Mouse (Mus musculus) gastrocnemius, adult 2 months (tissue): ENCODE data around the gene Ccdc40. TPM values are rescaled to one million over a fixed set of nuclear protein-coding genes. Genes with fewer than 3 reads are reported as not detected.
A peak's percentile ranks its signal among the peaks of the same experiment; 100 is the strongest.

Experiments
- DNase-seq: peaks from one replicate; pipeline ENCODE4 v3.0.0; 2022
- H3K27ac ChIP-seq: fragments of 200-600 bp; 2 replicates; pipeline ENCODE4 v1.8.1; 2022; ENCODE audit warnings: mild to moderate bottlenecking
- H3K4me3 ChIP-seq: fragments of 200-600 bp; 2 replicates; pipeline ENCODE4 v1.8.1; 2022; ENCODE audit warnings: mild to moderate bottlenecking, moderate library complexity
- CTCF ChIP-seq: fragments of 200-600 bp; IDR thresholded peaks from 2 replicates; pipeline ENCODE4 v1.8.1; 2022; ENCODE audit warnings: antibody characterized with exemption, mild to moderate bottlenecking, moderate library complexity
- intact Hi-C: fragments of 180-260 bp; cut with DNase I; formaldehyde crosslinking; loops from one replicate; pipeline ENCODE4 v1.15.1; 2025
- long read RNA-seq, 2 experiments: library from polyadenylated mRNA; stranded (forward); transcript quantifications; one replicate each; pipeline ENCODE4 v2.0.0; 2021
- total RNA-seq, 2 experiments: library from RNA; stranded (reverse); gene quantifications; 2 replicates each; pipeline ENCODE4 v1.2.3; 2021

The Ccdc40 gene
- not detected for total RNA-seq
- long read RNA-seq, experiment 1 = 0 reads
- long read RNA-seq, experiment 2 = 0 reads

GRCm38 (mm10) chr11:119228091-119228781, at the start of gene Ccdc40, which contains the start of gene Tbc1d16:
Gene Ccdc40 (plus strand): TSS chr11:119228572.
Gene Tbc1d16 (minus strand): TSS chr11:119228499.
- H3K27ac ChIP-seq = peak within 1 kb of the TSS; percentile 94
- intact Hi-C loops = no loop called here
- peak; percentile 85 for DNase-seq

GRCm38 (mm10) chr11:119180824-119181582, 47.4 kb upstream of the Ccdc40 start:
- DNase-seq = no peak
- intact Hi-C loops = no loop called here
- TF ChIP-seq CTCF = no peak

More at GRCm38 (mm10) chr11:119228091-119228781, at the start of gene Ccdc40, which contains the start of gene Tbc1d16:
- H3K4me3 ChIP-seq = peak within 1 kb of the TSS; percentile 96
- TF ChIP-seq CTCF = no peak

GRCm38 (mm10) chr11:119181861-119182395, 46.4 kb upstream of the Ccdc40 start:
- no peak for TF ChIP-seq CTCF
- intact Hi-C loops = no loop called here
- Histone ChIP-seq H3K27ac (no peak overlapping the region), H3K4me3 (no peak overlapping the region)
- DNase-seq = no peak

More at GRCm38 (mm10) chr11:119180824-119181582, 47.4 kb upstream of the Ccdc40 start:
- Histone ChIP-seq H3K27ac (no peak overlapping the region), H3K4me3 (no peak overlapping the region)

- DNase-seq = no peak
- intact Hi-C loops = no loop called here
- Histone ChIP-seq H3K4me3 (no peak overlapping the region), H3K27ac (no peak overlapping the region)
- no peak for TF ChIP-seq CTCF
Observed at GRCm38 (mm10) chr11:119183684-119184310, 44.6 kb upstream of the Ccdc40 start.

GRCm38 (mm10) chr11:119186381-119186780, 42.0 kb upstream of the Ccdc40 start:
- Histone ChIP-seq H3K4me3 (no peak overlapping the region), H3K27ac (no peak overlapping the region)
- no peak for TF ChIP-seq CTCF
- no peak for DNase-seq
- intact Hi-C loops = loop anchor here (5.0 kb wide), 2 partner anchors 59 to 99 kb away; partner anchors contain the start of gene Cbx4

- DNase-seq = peak; percentile 70
Observed at GRCm38 (mm10) chr11:119186989-119187799, 41.2 kb upstream of the Ccdc40 start.

GRCm38 (mm10) chr11:119187800-119188197, 40.6 kb upstream of the Ccdc40 start:
- H3K27ac ChIP-seq = no peak overlapping the region
- intact Hi-C loops = loop anchor here (5.0 kb wide), 2 partner anchors 60 to 100 kb away; partner anchors contain the start of gene Cbx4
- no peak for TF ChIP-seq CTCF
- no peak for DNase-seq
- no peak overlapping the region for H3K4me3 ChIP-seq

More at GRCm38 (mm10) chr11:119186989-119187799, 41.2 kb upstream of the Ccdc40 start:
- no peak overlapping the region for H3K4me3 ChIP-seq
- no peak overlapping the region for H3K27ac ChIP-seq
- intact Hi-C loops = loop anchor here (5.0 kb wide), 2 partner anchors 60 to 100 kb away; partner anchors contain the start of gene Cbx4
- TF ChIP-seq CTCF = peak; percentile 73

GRCm38 (mm10) chr11:119188389-119188788, 40.0 kb upstream of the Ccdc40 start:
- Histone ChIP-seq H3K4me3 (no peak overlapping the region), H3K27ac (no peak overlapping the region)
- DNase-seq = no peak
- TF ChIP-seq CTCF = no peak
- intact Hi-C loops = loop anchor here (5.0 kb wide), 2 partner anchors 61 to 101 kb away; partner anchors contain the start of gene Cbx4

- no peak overlapping the region for H3K27ac ChIP-seq
- intact Hi-C loops = loop anchor here (5.0 kb wide), 2 partner anchors 62 to 102 kb away; partner anchors contain the start of gene Cbx4
- no peak for DNase-seq
- H3K4me3 ChIP-seq = no peak overlapping the region
- TF ChIP-seq CTCF = no peak
Observed at GRCm38 (mm10) chr11:119189319-119189718, 39.1 kb upstream of the Ccdc40 start.

GRCm38 (mm10) chr11:119190498-119190897, 37.9 kb upstream of the Ccdc40 start:
- no peak overlapping the region for H3K27ac ChIP-seq
- H3K4me3 ChIP-seq = no peak overlapping the region
- intact Hi-C loops = loop anchor here (1.0 to 5.0 kb wide), 3 partner anchors 48 to 156 kb away; no protein-coding TSS in a partner anchor
- peak; percentile 86 for TF ChIP-seq CTCF
- peak; percentile 76 for DNase-seq

- Histone ChIP-seq H3K4me3 (no peak overlapping the region), H3K27ac (no peak overlapping the region)
- intact Hi-C loops = loop anchor here (2.0 to 5.0 kb wide), 2 partner anchors 49 to 139 kb away; no protein-coding TSS in a partner anchor
- no peak for TF ChIP-seq CTCF
- DNase-seq = no peak
Observed at GRCm38 (mm10) chr11:119191606-119192081, 36.7 kb upstream of the Ccdc40 start.
